Mouse (Mus musculus): Measurements from ENCODE around the gene Exosc10. TPM values are rescaled to one million over a fixed set of nuclear protein-coding genes. Genes with fewer than 3 reads are reported as not detected.

The Exosc10 gene
- polyA plus RNA-seq, 1 experiment from 2014 or later: 95.2 TPM

DNA sequence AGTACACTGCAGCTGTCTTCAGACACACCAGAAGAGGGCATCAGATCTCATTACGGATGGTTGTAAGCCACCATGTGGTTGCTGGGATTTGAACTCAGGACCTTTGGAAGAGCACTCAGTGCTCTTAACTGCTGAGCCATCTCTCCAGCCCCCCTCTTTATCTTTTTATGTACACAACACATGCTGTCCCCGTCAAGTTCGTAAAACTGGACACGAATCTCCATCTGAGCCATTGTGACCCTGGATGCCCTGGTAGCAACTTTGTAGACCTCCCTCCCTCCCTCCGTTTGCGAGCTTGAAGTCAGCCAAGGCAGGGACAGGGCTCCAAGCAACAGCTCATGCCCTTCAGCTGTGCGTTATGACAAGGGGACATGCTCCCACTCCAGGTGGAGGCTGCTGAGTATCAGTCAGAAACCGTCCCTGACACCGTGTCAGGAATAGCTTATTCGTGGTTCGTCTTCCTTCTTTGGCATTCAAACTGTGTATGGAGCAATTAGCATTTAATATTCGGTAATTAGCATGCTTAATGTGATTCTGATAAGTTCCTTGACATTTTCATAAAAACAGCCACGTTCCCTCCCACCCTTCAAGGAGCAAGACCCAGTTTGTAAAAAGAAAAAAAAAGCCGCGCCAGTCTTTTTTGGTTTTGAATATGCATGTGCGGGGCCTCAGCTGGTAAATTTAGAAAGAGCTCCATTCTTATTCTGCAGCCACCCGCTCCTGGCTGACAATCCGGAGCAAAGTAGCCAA is 32.4 kb downstream of the Exosc10 start:
- H3K36me3 ChIP-seq (ENCODE audit: insufficient read depth, low read length): peaks cover 23% of the 10 kb centered on the region
- peak overlapping the region; percentile 69 for H3K9ac ChIP-seq (replicated peaks; ENCODE audit: low read length)
- peak overlapping the region; percentile 76 for H3K27ac ChIP-seq (ENCODE audit: low read length)
- H3K27me3 ChIP-seq (ENCODE audit: insufficient read depth, low read length): no peaks in the 10 kb centered on the region
- no peak for ATAC-seq (ENCODE audit: low FRiP score, low TSS enrichment)
- peak overlapping the region; percentile 66 for H3K4me2 ChIP-seq (replicated peaks; ENCODE audit: low read depth, low read length)
- peak overlapping the region; percentile 95 for H3K4me3 ChIP-seq (ENCODE audit: low read length)
- H3K9me3 ChIP-seq (ENCODE audit: low read length): no peaks in the 10 kb centered on the region
- 3% methylated on average over 18 of the region's 18 CpGs for WGBS
- peaks cover 14% of the 10 kb centered on the region for H3K4me1 ChIP-seq (ENCODE audit: insufficient read depth, low read length)

GRCm38 (mm10) chr4:148591171-148591630 is 33.0 kb downstream of the Exosc10 start, which contains the start of gene Srm:
Gene Srm (plus strand): TSS chr4:148591503.
- peak within 1 kb of the TSS; percentile 95 for H3K4me3 ChIP-seq (ENCODE audit: low read length)
- ATAC-seq (ENCODE audit: low FRiP score, low TSS enrichment): peak; percentile 100
- no peaks in the 10 kb centered on the region for H3K9me3 ChIP-seq (ENCODE audit: low read length)
- peaks cover 29% of the 10 kb centered on the region for H3K36me3 ChIP-seq (ENCODE audit: insufficient read depth, low read length)
- H3K9ac ChIP-seq (replicated peaks; ENCODE audit: low read length): peak within 1 kb of the TSS; percentile 87
- peak within 1 kb of the TSS; percentile 96 for H3K4me2 ChIP-seq (replicated peaks; ENCODE audit: low read depth, low read length)
- WGBS: under 1% methylated on average over 39 of the region's 50 CpGs
- no peaks in the 10 kb centered on the region for H3K27me3 ChIP-seq (ENCODE audit: insufficient read depth, low read length)
- H3K4me1 ChIP-seq (ENCODE audit: insufficient read depth, low read length): peaks cover 14% of the 10 kb centered on the region
- peak within 1 kb of the TSS; percentile 76 for H3K27ac ChIP-seq (ENCODE audit: low read length)

GRCm38 (mm10) chr4:148591637-148592380 is 33.6 kb downstream of the Exosc10 start:
- WGBS: under 1% methylated on average over 53 of the region's 53 CpGs
- H3K27me3 ChIP-seq (ENCODE audit: insufficient read depth, low read length): no peaks in the 10 kb centered on the region
- ATAC-seq (ENCODE audit: low FRiP score, low TSS enrichment): peak; percentile 44
- no peak overlapping the region for H3K27ac ChIP-seq (ENCODE audit: low read length)
- no peaks in the 10 kb centered on the region for H3K9me3 ChIP-seq (ENCODE audit: low read length)
- H3K36me3 ChIP-seq (ENCODE audit: insufficient read depth, low read length): peaks cover 35% of the 10 kb centered on the region
- peak overlapping the region; percentile 95 for H3K4me3 ChIP-seq (ENCODE audit: low read length)
- H3K4me2 ChIP-seq (replicated peaks; ENCODE audit: low read depth, low read length): peak overlapping the region; percentile 96
- H3K9ac ChIP-seq (replicated peaks; ENCODE audit: low read length): peak overlapping the region; percentile 87
- peaks cover 14% of the 10 kb centered on the region for H3K4me1 ChIP-seq (ENCODE audit: insufficient read depth, low read length)

- Histone ChIP-seq H3K4me1 (ENCODE audit: insufficient read depth, low read length) (peaks cover 14% of the 10 kb centered on the region), H3K9me3 (ENCODE audit: low read length) (peaks cover 6% of the 10 kb centered on the region), H3K4me2 (replicated peaks; ENCODE audit: low read depth, low read length) (no peak overlapping the region), H3K27me3 (ENCODE audit: insufficient read depth, low read length) (no peaks in the 10 kb centered on the region), H3K4me3 (ENCODE audit: low read length) (no peak overlapping the region), H3K36me3 (ENCODE audit: insufficient read depth, low read length) (peaks cover 55% of the 10 kb centered on the region), H3K27ac (ENCODE audit: low read length) (no peak overlapping the region), H3K9ac (replicated peaks; ENCODE audit: low read length) (no peak overlapping the region)
- 92% methylated on average over 11 of the region's 11 CpGs for WGBS
- no peak for ATAC-seq (ENCODE audit: low FRiP score, low TSS enrichment)
Measured at GRCm38 (mm10) chr4:148593996-148594395, 35.8 kb downstream of the Exosc10 start.

- WGBS: 92% methylated on average over 6 of the region's 6 CpGs
- Histone ChIP-seq H3K9me3 (ENCODE audit: low read length) (peaks cover 9% of the 10 kb centered on the region), H3K9ac (replicated peaks; ENCODE audit: low read length) (no peak overlapping the region), H3K36me3 (ENCODE audit: insufficient read depth, low read length) (peaks cover 62% of the 10 kb centered on the region), H3K27me3 (ENCODE audit: insufficient read depth, low read length) (no peaks in the 10 kb centered on the region), H3K4me3 (ENCODE audit: low read length) (no peak overlapping the region), H3K27ac (ENCODE audit: low read length) (no peak overlapping the region), H3K4me1 (ENCODE audit: insufficient read depth, low read length) (peaks cover 10% of the 10 kb centered on the region), H3K4me2 (replicated peaks; ENCODE audit: low read depth, low read length) (no peak overlapping the region)
- no peak for ATAC-seq (ENCODE audit: low FRiP score, low TSS enrichment)
Measured at GRCm38 (mm10) chr4:148595916-148596315, 37.7 kb downstream of the Exosc10 start.

- ATAC-seq (ENCODE audit: low FRiP score, low TSS enrichment): no peak
- H3K27me3 ChIP-seq (ENCODE audit: insufficient read depth, low read length): no peaks in the 10 kb centered on the region
- no peak overlapping the region for H3K4me3 ChIP-seq (ENCODE audit: low read length)
- peaks cover 9% of the 10 kb centered on the region for H3K9me3 ChIP-seq (ENCODE audit: low read length)
- H3K4me1 ChIP-seq (ENCODE audit: insufficient read depth, low read length): peaks cover 10% of the 10 kb centered on the region
- H3K4me2 ChIP-seq (replicated peaks; ENCODE audit: low read depth, low read length): no peak overlapping the region
- H3K9ac ChIP-seq (replicated peaks; ENCODE audit: low read length): no peak overlapping the region
- H3K36me3 ChIP-seq (ENCODE audit: insufficient read depth, low read length): peaks cover 62% of the 10 kb centered on the region
- WGBS: 93% methylated on average over 3 of the region's 3 CpGs
- H3K27ac ChIP-seq (ENCODE audit: low read length): no peak overlapping the region
Measured at GRCm38 (mm10) chr4:148596731-148597130, 38.5 kb downstream of the Exosc10 start.

- Histone ChIP-seq H3K27me3 (ENCODE audit: insufficient read depth, low read length) (no peaks in the 10 kb centered on the region), H3K4me3 (ENCODE audit: low read length) (no peak overlapping the region), H3K9me3 (ENCODE audit: low read length) (peaks cover 9% of the 10 kb centered on the region), H3K9ac (replicated peaks; ENCODE audit: low read length) (no peak overlapping the region), H3K4me1 (ENCODE audit: insufficient read depth, low read length) (no peaks in the 10 kb centered on the region), H3K4me2 (replicated peaks; ENCODE audit: low read depth, low read length) (no peak overlapping the region), H3K27ac (ENCODE audit: low read length) (no peak overlapping the region), H3K36me3 (ENCODE audit: insufficient read depth, low read length) (peaks cover 57% of the 10 kb centered on the region)
- ATAC-seq (ENCODE audit: low FRiP score, low TSS enrichment): no peak
- 94% methylated on average over 12 of the region's 12 CpGs for WGBS
Measured at GRCm38 (mm10) chr4:148598826-148599225, 40.6 kb downstream of the Exosc10 start.

- no peak for ATAC-seq (ENCODE audit: low FRiP score, low TSS enrichment)
- 88% methylated on average over 4 of the region's 4 CpGs for WGBS
- peaks cover 42% of the 10 kb centered on the region for H3K36me3 ChIP-seq (ENCODE audit: insufficient read depth, low read length)
Measured at GRCm38 (mm10) chr4:148600316-148600715, 42.1 kb downstream of the Exosc10 start.

GRCm38 (mm10) chr4:148601871-148602270 is 43.6 kb downstream of the Exosc10 start:
- Histone ChIP-seq H3K27ac (ENCODE audit: low read length) (no peak overlapping the region), H3K9ac (replicated peaks; ENCODE audit: low read length) (no peak overlapping the region), H3K27me3 (ENCODE audit: insufficient read depth, low read length) (no peaks in the 10 kb centered on the region), H3K4me1 (ENCODE audit: insufficient read depth, low read length) (no peaks in the 10 kb centered on the region), H3K4me3 (ENCODE audit: low read length) (no peak overlapping the region), H3K4me2 (replicated peaks; ENCODE audit: low read depth, low read length) (no peak overlapping the region), H3K36me3 (ENCODE audit: insufficient read depth, low read length) (peaks cover 27% of the 10 kb centered on the region), H3K9me3 (ENCODE audit: low read length) (peaks cover 9% of the 10 kb centered on the region)
- WGBS: 74% methylated on average over 4 of the region's 4 CpGs
- ATAC-seq (ENCODE audit: low FRiP score, low TSS enrichment): no peak

More at GRCm38 (mm10) chr4:148600316-148600715, 42.1 kb downstream of the Exosc10 start:
- Histone ChIP-seq H3K27ac (ENCODE audit: low read length) (no peak overlapping the region), H3K27me3 (ENCODE audit: insufficient read depth, low read length) (no peaks in the 10 kb centered on the region), H3K9me3 (ENCODE audit: low read length) (peaks cover 9% of the 10 kb centered on the region), H3K4me1 (ENCODE audit: insufficient read depth, low read length) (no peaks in the 10 kb centered on the region), H3K4me3 (ENCODE audit: low read length) (no peak overlapping the region), H3K9ac (replicated peaks; ENCODE audit: low read length) (no peak overlapping the region), H3K4me2 (replicated peaks; ENCODE audit: low read depth, low read length) (no peak overlapping the region)

Data from kidney, embryonic 16.5 days (tissue).